Mouse (Mus musculus) heart, embryonic 16.5 days (tissue): ENCODE measurements around the gene Pip5k1b. TPM values are rescaled to one million over a fixed set of nuclear protein-coding genes. Genes with fewer than 3 reads are reported as not detected.

Source experiments
- ATAC-seq: fragments of 200-750 bp; cut with Nextera tagmentation; replicated peaks from 2 replicates; pipeline ENCODE4 v1.8.0; 2017; ENCODE audit warnings: moderate number of reproducible peaks; ENCODE audit not compliant: insufficient read depth, low FRiP score; ENCODE audit errors: extremely low read depth
- H3K27ac ChIP-seq: fragments of 300-500 bp; sonication (generic); 2 replicates; pipeline ENCODE4 v1.5.1; 2014; ENCODE audit warnings: mild to moderate bottlenecking, low read length, control low read depth, moderate library complexity
- H3K27me3 ChIP-seq: fragments of 300-500 bp; sonication (generic); 2 replicates; pipeline ENCODE4 v1.6.1; 2014; ENCODE audit warnings: low read length, mixed read lengths; ENCODE audit not compliant: control insufficient read depth, insufficient read depth
- H3K36me3 ChIP-seq: fragments of 300-500 bp; sonication (generic); 2 replicates; pipeline ENCODE4 v1.6.1; 2014; ENCODE audit not compliant: control insufficient read depth, insufficient read depth
- H3K4me1 ChIP-seq: fragments of 300-500 bp; sonication (generic); 2 replicates; pipeline ENCODE4 v1.6.1; 2014; ENCODE audit warnings: low read length, mixed read lengths; ENCODE audit not compliant: control insufficient read depth, insufficient read depth
- H3K4me2 ChIP-seq: fragments of 300-500 bp; sonication (generic); 2 replicates; pipeline ENCODE4 v1.6.1; 2014; ENCODE audit warnings: low read depth, mild to moderate bottlenecking, control low read depth, low read length
- H3K4me3 ChIP-seq: fragments of 300-500 bp; sonication (generic); 2 replicates; pipeline ENCODE4 v1.5.1; 2014; ENCODE audit warnings: mild to moderate bottlenecking, control low read depth, low read length
- H3K9ac ChIP-seq: fragments of 300-500 bp; sonication (generic); 2 replicates; pipeline ENCODE4 v1.6.1; 2014; ENCODE audit warnings: low read length, control low read depth
- H3K9me3 ChIP-seq: fragments of 300-500 bp; sonication (generic); replicated peaks from 2 replicates; pipeline ENCODE4 v1.6.1; 2016; ENCODE audit warnings: low read length; ENCODE audit not compliant: control insufficient read depth
- WGBS: fragments of 180-500 bp; shearing (Covaris S2); extraction: QIAGEN DNeasy Blood & Tissue Kit; methylation state at CpG from one replicate; pipeline ENCODE4 v1.1.7; 2014; 5-methylcytosine and 5-hydroxymethylcytosine counted together
- polyA plus RNA-seq: library from polyadenylated mRNA; unstranded; fragments of >200 nt; fragmentation: Nextera tagmentation; extraction: Ambion mirVana; gene quantifications from 2 replicates; pipeline ENCODE4 v1.2.1, GENCODE M21; 2015

The Pip5k1b gene
- polyA plus RNA-seq, 1 experiment from 2014 or later = 11.1 TPM

DNA sequence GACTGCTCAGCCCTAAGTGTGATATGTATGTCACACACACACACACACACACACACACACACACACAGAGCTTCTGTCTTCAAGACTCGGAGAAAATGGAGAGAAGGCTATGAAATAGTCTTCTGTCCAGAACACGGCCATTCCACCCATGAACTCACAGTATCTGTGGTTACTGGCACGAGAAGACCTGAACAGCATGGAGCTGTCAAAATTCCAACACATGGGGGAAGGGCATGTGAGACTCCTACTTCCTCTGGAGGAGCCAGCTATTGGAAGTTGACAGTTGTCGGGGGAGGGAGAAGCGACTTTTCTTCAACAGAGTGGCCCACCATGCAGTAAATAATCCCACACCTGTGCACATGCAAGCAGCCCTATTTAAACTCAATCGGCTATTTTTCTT lies 121.4 kb downstream of the Pip5k1b start:
- H3K4me3 ChIP-seq = no peak overlapping the region
- no peak overlapping the region for H3K9ac ChIP-seq
- WGBS = 62% methylated on average over 6 of the region's 6 CpGs
- no peaks in the 10 kb centered on the region for H3K9me3 ChIP-seq
- H3K4me1 ChIP-seq = peaks cover 7% of the 10 kb centered on the region; the same call in 1 of the 2 replicates
- H3K27ac ChIP-seq = no peak overlapping the region
- no peaks in the 10 kb centered on the region for H3K27me3 ChIP-seq
- H3K4me2 ChIP-seq = no peak overlapping the region
- ATAC-seq = no peak
- no peaks in the 10 kb centered on the region for H3K36me3 ChIP-seq

DNA sequence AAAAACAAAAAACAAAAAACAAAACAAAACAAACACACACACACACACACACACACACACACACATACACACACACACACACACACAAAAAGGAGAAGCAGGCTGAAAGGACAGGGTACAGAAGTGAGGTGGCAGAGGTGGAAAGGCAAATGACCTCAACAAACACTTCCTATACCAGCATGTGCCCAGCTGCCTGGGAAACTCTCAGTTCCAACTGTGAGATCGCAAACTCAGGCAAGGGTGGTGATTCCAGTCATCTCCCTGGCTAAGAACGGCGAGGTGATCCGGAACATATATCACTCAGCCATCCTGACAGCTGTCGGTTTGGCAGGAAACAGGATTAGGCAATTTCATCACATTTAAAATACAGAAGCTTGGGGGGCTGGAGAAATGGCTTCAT lies 123.2 kb downstream of the Pip5k1b start:
- WGBS = 67% methylated on average over 5 of the region's 5 CpGs
- no peaks in the 10 kb centered on the region for H3K36me3 ChIP-seq
- ATAC-seq = no peak
- no peak overlapping the region for H3K4me3 ChIP-seq
- peaks cover 7% of the 10 kb centered on the region for H3K4me1 ChIP-seq
- H3K9me3 ChIP-seq = no peaks in the 10 kb centered on the region
- no peaks in the 10 kb centered on the region for H3K27me3 ChIP-seq
- H3K27ac ChIP-seq = no peak overlapping the region
- no peak overlapping the region for H3K4me2 ChIP-seq
- no peak overlapping the region for H3K9ac ChIP-seq

DNA sequence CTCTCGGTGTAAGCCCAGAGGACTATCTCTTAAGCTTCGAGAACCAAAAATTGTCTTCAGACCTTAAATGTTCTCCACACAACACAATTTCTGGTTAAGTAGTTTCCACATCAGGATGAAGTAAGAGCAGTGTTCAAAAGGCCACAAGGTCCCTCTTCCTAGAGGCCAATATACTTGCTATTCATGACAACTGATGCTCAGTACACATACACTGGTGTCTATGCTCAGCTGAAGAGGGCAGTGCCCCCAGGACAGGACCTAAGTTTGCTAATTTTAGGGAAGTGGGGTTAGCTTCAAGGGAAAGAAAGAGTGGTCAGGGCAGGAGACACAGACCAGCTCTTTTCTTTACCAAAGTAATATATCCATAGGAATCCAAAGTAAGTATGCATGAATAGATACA lies 124.3 kb downstream of the Pip5k1b start:
- Histone ChIP-seq H3K27ac (no peak overlapping the region), H3K36me3 (no peaks in the 10 kb centered on the region), H3K4me2 (no peak overlapping the region), H3K27me3 (no peaks in the 10 kb centered on the region), H3K9ac (no peak overlapping the region), H3K9me3 (no peaks in the 10 kb centered on the region), H3K4me3 (no peak overlapping the region), H3K4me1 (peaks cover 17% of the 10 kb centered on the region)
- no peak for ATAC-seq
- 88% methylated on average over 2 of the region's 2 CpGs for WGBS

GRCm38 (mm10) chr19:24428011-24428410 lies 127.7 kb downstream of the Pip5k1b start:
- WGBS = 88% methylated on average over 3 of the region's 3 CpGs

DNA sequence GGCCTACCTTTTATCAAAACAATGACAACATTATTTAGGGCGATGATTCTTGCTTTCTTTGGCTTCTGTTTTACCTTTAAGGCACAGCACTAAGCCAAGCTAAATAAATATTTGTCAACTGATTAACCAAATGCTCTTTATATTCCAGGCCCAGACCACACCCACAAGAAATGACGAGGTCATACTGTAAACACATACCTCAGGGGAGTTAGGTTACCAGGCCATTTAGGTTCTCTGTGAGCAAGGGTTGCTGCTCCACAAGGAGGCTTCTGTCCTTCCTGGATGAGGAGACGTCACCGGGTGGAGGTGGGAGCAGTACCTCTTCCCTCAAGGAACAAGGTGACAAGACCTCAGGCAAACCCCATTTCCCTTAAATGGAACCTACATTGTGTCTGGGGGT lies 128.4 kb downstream of the Pip5k1b start:
- Histone ChIP-seq H3K4me3 (no peak overlapping the region), H3K27me3 (no peaks in the 10 kb centered on the region), H3K9ac (0 out of 2 replicates have a peak overlapping the region, but pooled peaks have one; percentile 34), H3K27ac (peak overlapping the region; percentile 86), H3K4me2 (no peak overlapping the region), H3K4me1 (peaks cover 10% of the 10 kb centered on the region), H3K36me3 (no peaks in the 10 kb centered on the region), H3K9me3 (no peaks in the 10 kb centered on the region)
- ATAC-seq = no peak
- 52% methylated on average over 4 of the region's 4 CpGs for WGBS

More at GRCm38 (mm10) chr19:24428011-24428410, 127.7 kb downstream of the Pip5k1b start:
- Histone ChIP-seq H3K9me3 (no peaks in the 10 kb centered on the region), H3K4me2 (no peak overlapping the region), H3K4me1 (peaks cover 10% of the 10 kb centered on the region), H3K4me3 (no peak overlapping the region), H3K36me3 (no peaks in the 10 kb centered on the region), H3K9ac (no peak overlapping the region), H3K27ac (no peak overlapping the region), H3K27me3 (no peaks in the 10 kb centered on the region)
- ATAC-seq = no peak

- Histone ChIP-seq H3K9me3 (no peaks in the 10 kb centered on the region), H3K36me3 (no peaks in the 10 kb centered on the region), H3K4me1 (peaks cover 10% of the 10 kb centered on the region), H3K27me3 (no peaks in the 10 kb centered on the region), H3K9ac (0 out of 2 replicates have a peak overlapping the region, but pooled peaks have one; percentile 18), H3K27ac (peak overlapping the region; percentile 86), H3K4me2 (peak overlapping the region; percentile 24; the same call in 1 of the 2 replicates), H3K4me3 (no peak overlapping the region)
- 42% methylated on average over 7 of the region's 7 CpGs for WGBS
- ATAC-seq = peak; percentile 82
Observed at GRCm38 (mm10) chr19:24426759-24427181, 128.9 kb downstream of the Pip5k1b start.

- no peak overlapping the region for H3K9ac ChIP-seq
- H3K27ac ChIP-seq = no peak overlapping the region
- WGBS = 65% methylated on average over 3 of the region's 3 CpGs
- H3K27me3 ChIP-seq = no peaks in the 10 kb centered on the region
- no peak for ATAC-seq
- H3K9me3 ChIP-seq = no peaks in the 10 kb centered on the region; the same call in 1 of the 2 replicates
- H3K4me1 ChIP-seq = peaks cover 12% of the 10 kb centered on the region
- no peak overlapping the region for H3K4me2 ChIP-seq
- no peak overlapping the region for H3K4me3 ChIP-seq
- no peaks in the 10 kb centered on the region for H3K36me3 ChIP-seq
Observed at GRCm38 (mm10) chr19:24418030-24418429, 137.6 kb downstream of the Pip5k1b start.

DNA sequence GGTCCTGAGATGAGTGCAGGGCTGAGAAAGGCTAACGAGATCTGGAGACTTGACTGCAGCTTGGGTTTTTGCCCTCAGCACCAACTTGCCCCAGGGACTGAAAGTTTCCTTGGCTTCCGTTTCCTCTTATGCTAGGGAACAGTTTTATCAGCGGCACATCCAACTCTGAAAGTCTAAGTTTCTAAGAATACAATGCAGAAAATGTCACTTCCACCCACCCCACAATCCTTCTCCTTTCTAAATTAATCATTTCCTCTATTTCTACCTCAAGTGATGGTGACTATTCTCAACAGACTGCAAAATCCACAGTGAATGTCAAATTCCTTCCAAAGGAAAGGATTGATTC lies 138.0 kb downstream of the Pip5k1b start:
- no peak for ATAC-seq
- WGBS = 68% methylated on average over 3 of the region's 3 CpGs

GRCm38 (mm10) chr19:24416975-24417658 lies 138.6 kb downstream of the Pip5k1b start:
- H3K4me2 ChIP-seq = no peak overlapping the region
- no peaks in the 10 kb centered on the region for H3K36me3 ChIP-seq
- H3K27ac ChIP-seq = no peak overlapping the region
- H3K9ac ChIP-seq = no peak overlapping the region
- WGBS = 74% methylated on average over 9 of the region's 9 CpGs
- ATAC-seq = no peak
- H3K27me3 ChIP-seq = no peaks in the 10 kb centered on the region
- H3K9me3 ChIP-seq = no peaks in the 10 kb centered on the region; the same call in 1 of the 2 replicates
- H3K4me3 ChIP-seq = no peak overlapping the region
- H3K4me1 ChIP-seq = peaks cover 16% of the 10 kb centered on the region

More for the DNA sequence above, 138.0 kb downstream of the Pip5k1b start:
- Histone ChIP-seq H3K36me3 (no peaks in the 10 kb centered on the region), H3K4me3 (no peak overlapping the region), H3K4me2 (no peak overlapping the region), H3K9me3 (no peaks in the 10 kb centered on the region; the same call in 1 of the 2 replicates), H3K4me1 (peaks cover 16% of the 10 kb centered on the region), H3K27me3 (no peaks in the 10 kb centered on the region), H3K27ac (no peak overlapping the region), H3K9ac (no peak overlapping the region)
